ENCODE assay signal across 9 mouse cellular contexts in genomic region chr5:140962945-140963344, GRCm38 (mm10). TPM values are rescaled to one million over a fixed set of nuclear protein-coding genes. Genes with fewer than 3 reads are reported as not detected.
DNase-seq lines count a peak whose midpoint lies in the region; ATAC-seq and TF ChIP-seq lines count a peak whose summit lies in the region.
"Had no signal": no experiment of that assay in that cellular context is flagged by ENCODE, and none has a peak within 500 bp of the region (broad histone marks: within the 10 kb centered on the region; RNA-seq: fewer than 3 reads in every experiment).

No protein-coding gene starts in this region.

- no peaks in the 10 kb centered on the region for H3K36me3 ChIP-seq in forebrain, embryonic 10.5 days (replicated peaks)
- no peaks in the 10 kb centered on the region for H3K36me3 ChIP-seq in forebrain, embryonic 15.5 days
- no peaks in the 10 kb centered on the region for H3K36me3 ChIP-seq in testis, adult 2 months (ENCODE audit: control insufficient read depth, insufficient read depth, low read length)
- H3K36me3 ChIP-seq: stomach, embryonic 15.5 days had no signal

- no peak for TF ChIP-seq POLR2A in bone marrow macrophage, adult 2 months (IDR thresholded peaks at IDR 0.05; ENCODE audit: borderline replicate concordance, low read depth, low read length)
- TF ChIP-seq POLR2A in testis, adult 2 months (IDR thresholded peaks at IDR 0.05; ENCODE audit: control insufficient read depth, low read depth, low read length) = no peak

- no peaks in the 10 kb centered on the region for H3K27me3 ChIP-seq in forebrain, embryonic 10.5 days (ENCODE audit: poor library complexity, severe bottlenecking)
- no peaks in the 10 kb centered on the region for H3K27me3 ChIP-seq in forebrain, embryonic 15.5 days
- H3K27me3 ChIP-seq in testis, adult 2 months (ENCODE audit: control insufficient read depth, insufficient read depth, low read length) = no peaks in the 10 kb centered on the region
- H3K27me3 ChIP-seq: stomach, embryonic 15.5 days had no signal

- no peaks in the 10 kb centered on the region for H3K9me3 ChIP-seq in forebrain, embryonic 10.5 days
- no peaks in the 10 kb centered on the region for H3K9me3 ChIP-seq in forebrain, embryonic 15.5 days
- H3K9me3 ChIP-seq: stomach, embryonic 15.5 days had no signal

- intact Hi-C loops in gastrocnemius, postnatal 14 days (cut with DNase I; ENCODE audit: low total_unique reads) = no loop called here

- no peak overlapping the region for H3K4me2 ChIP-seq in forebrain, embryonic 15.5 days (replicated peaks)
- H3K4me2 ChIP-seq: stomach, embryonic 15.5 days had no signal

- WGBS in forebrain, embryonic 10.5 days = 37% methylated on average over 9 of the region's 9 CpGs
- 38% methylated on average over 9 of the region's 9 CpGs for WGBS in forebrain, embryonic 15.5 days

- H3K27ac ChIP-seq in forebrain, embryonic 10.5 days = no peak overlapping the region
- H3K27ac ChIP-seq in forebrain, embryonic 15.5 days (replicated peaks) = no peak overlapping the region
- H3K27ac ChIP-seq in bone marrow macrophage, adult 2 months (ENCODE audit: insufficient read depth, low read depth, low read length) = no peak overlapping the region
- H3K27ac ChIP-seq in testis, adult 2 months (ENCODE audit: control insufficient read depth, insufficient read depth, low read depth, low read length) = no peak overlapping the region
- H3K27ac ChIP-seq: stomach, embryonic 15.5 days had no signal

- H3K4me1 ChIP-seq in forebrain, embryonic 10.5 days = no peaks in the 10 kb centered on the region
- H3K4me1 ChIP-seq in forebrain, embryonic 15.5 days = no peaks in the 10 kb centered on the region
- H3K4me1 ChIP-seq in bone marrow macrophage, adult 2 months (ENCODE audit: control insufficient read depth, insufficient read depth, low read length) = no peaks in the 10 kb centered on the region
- peaks cover 5% of the 10 kb centered on the region; the same call in 1 of the 2 replicates for H3K4me1 ChIP-seq in testis, adult 2 months (ENCODE audit: control insufficient read depth, insufficient read depth, low read length)
- H3K4me1 ChIP-seq: stomach, embryonic 15.5 days had no signal

- no peak overlapping the region for H3K4me3 ChIP-seq in forebrain, embryonic 10.5 days
- no peak overlapping the region for H3K4me3 ChIP-seq in forebrain, embryonic 15.5 days
- no peak overlapping the region for H3K4me3 ChIP-seq in bone marrow macrophage, adult 2 months (ENCODE audit: insufficient read depth, low read length)
- no peak overlapping the region for H3K4me3 ChIP-seq in testis, adult 2 months (ENCODE audit: control insufficient read depth, low read depth, low read length)
- H3K4me3 ChIP-seq: stomach, embryonic 15.5 days had no signal

- peak; percentile 70 for TF ChIP-seq CTCF in bone marrow macrophage, adult 2 months (IDR thresholded peaks at IDR 0.05; ENCODE audit: low read depth, low read length)
- peak; percentile 92 for TF ChIP-seq CTCF in testis, adult 2 months (IDR thresholded peaks at IDR 0.05; ENCODE audit: control insufficient read depth, insufficient read depth, insufficient replicate concordance, low read depth, low read length)

- DNase-seq in forebrain, embryonic 10.5 days (ENCODE audit: extremely low spot score, low spot score) = peak; percentile 44
- peak; percentile 71 for DNase-seq in A20 (ENCODE audit: low read depth, low spot score)
- DNase-seq in gastrocnemius, postnatal 14 days = peak; percentile 40
- peak; percentile 57 to 64 for DNase-seq in layer of hippocampus, postnatal 36 days
- peak; percentile 50 for DNase-seq in mesoderm, embryonic 11.5 days (ENCODE audit: low read depth, low spot score)

- ATAC-seq in forebrain, embryonic 15.5 days (replicated peaks) = no peak

- H3K9ac ChIP-seq in forebrain, embryonic 15.5 days (replicated peaks) = no peak overlapping the region
- H3K9ac ChIP-seq: stomach, embryonic 15.5 days had no signal

RNA-seq across cellular contexts. Expression of gene Card11, which starts 37.4 kb away (rescaled TPM):
- not detected in 2 replicates for polyA plus RNA-seq in forebrain, embryonic 10.5 days (2016; fragmentation: Nextera tagmentation; extraction: Ambion mirVana)
- polyA plus RNA-seq in forebrain, embryonic 15.5 days (2015; fragmentation: Nextera tagmentation; extraction: Ambion mirVana) = 0.06 and 0.08 TPM in 2 replicates
- polyA plus RNA-seq in bone marrow macrophage, adult 2 months (2012; ENCODE audit: insufficient read depth, insufficient read length, missing spikeins) = 5.7 and 6.1 TPM in 2 replicates
- total RNA-seq in gastrocnemius, postnatal 14 days (2021) = under 1 TPM; 0.07 to 0.08 TPM
- total RNA-seq in layer of hippocampus, postnatal 36 days (2021) = under 1 TPM in 1 of 2 experiments, not detected in 1; 0.13 TPM
- polyA plus RNA-seq in testis, adult 2 months (2012; rRNA removed) = 0.19 and 0.57 TPM in 2 replicates
